Mouse (Mus musculus) E14TG2a.4 (cell line): ENCODE measurements at regions not wholly inside any gene's neighbourhood (a gene's known extent, or its start where the extent isn't known, plus 50 kb on each side); places are given as distances from the start of the nearest gene placed in this dataset.

Experiments used
- CTCF ChIP-seq: conservative IDR thresholded peaks from 2 replicates; pipeline ENCODE4 v1.5.1; 2014; ENCODE audit warnings: low read length
- NANOG ChIP-seq: IDR thresholded peaks from 2 replicates; pipeline ENCODE4 v1.6.1; 2014; ENCODE audit warnings: borderline replicate concordance, low read length, mixed read lengths
- POU5F1 ChIP-seq: IDR thresholded peaks from 2 replicates; pipeline ENCODE4 v1.6.1; 2014; ENCODE audit warnings: low read length, borderline replicate concordance

DNA sequence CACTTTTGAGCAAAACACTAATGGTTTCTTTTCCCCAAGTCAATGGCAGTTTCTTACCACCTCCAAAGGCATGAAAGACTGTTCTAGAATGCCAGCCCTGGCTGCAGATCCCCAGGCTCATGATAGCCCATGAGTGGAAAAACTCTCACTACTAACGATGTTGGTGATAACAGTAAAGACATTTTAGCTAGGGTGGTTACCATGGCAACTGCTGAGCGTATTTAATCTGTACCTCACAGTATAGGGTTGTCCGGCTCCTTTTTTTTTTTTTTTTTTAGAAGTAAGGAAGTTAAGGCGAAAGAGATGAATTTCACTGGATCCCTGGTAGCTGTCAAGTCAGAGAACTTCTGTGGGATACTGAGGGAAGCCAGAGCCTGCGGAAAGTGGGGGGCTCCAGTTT is 123.8 kb downstream of the Ets2 start:
- TF ChIP-seq CTCF (no peak), NANOG (no peak), POU5F1 (no peak)
